8 mouse cellular contexts compared by ENCODE assay signal in the genomic region with DNA sequence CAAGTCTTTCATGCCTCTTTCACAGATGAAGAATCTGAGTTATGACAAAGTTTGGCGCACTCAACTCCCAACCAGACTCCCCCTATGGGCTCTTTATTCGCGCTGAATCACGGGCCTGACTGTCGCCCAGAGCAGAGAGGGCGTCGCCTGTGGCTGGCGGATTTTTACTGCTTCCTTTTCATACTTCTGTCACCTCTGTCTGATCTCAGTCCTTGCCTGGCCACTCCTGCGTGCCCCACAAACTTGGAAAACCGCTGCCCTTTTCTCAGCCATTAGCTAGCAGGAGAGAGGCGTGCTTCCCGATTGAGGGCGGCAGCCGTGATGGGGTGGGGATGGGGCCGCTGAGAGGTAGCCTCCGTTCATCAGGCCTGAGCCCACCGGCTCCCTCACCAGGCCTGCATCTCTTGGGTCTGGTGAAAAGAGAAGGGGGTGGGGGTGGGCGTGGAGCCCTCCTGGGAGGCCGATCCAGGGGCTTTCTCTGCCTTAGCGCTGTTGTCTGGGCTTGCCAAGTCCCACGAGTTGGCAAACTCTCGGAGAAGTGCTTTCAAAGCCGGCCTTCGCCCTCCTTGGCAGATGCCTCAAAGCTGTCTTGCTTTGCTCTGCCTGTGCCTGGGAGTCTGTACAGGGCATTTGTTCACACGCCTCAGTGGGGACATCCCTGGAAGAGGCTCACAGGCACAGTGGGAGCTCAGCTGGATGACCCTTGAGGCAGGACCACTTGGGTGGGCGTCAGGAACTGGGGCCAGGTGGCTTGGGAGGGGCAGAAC.
DNase-seq lines count a peak whose midpoint lies in the region; ATAC-seq lines count a peak whose summit lies in the region.

No protein-coding gene starts in this region.

- H3K4me3 ChIP-seq in forebrain, embryonic 16.5 days (replicated peaks; ENCODE audit: low read length): peak overlapping the region; percentile 34
- no peak overlapping the region; the same call in 1 of the 2 replicates for H3K4me3 ChIP-seq in liver, embryonic 16.5 days (ENCODE audit: low read depth, low read length)
- no peak overlapping the region for H3K4me3 ChIP-seq in neural tube, embryonic 14.5 days (ENCODE audit: low read depth, low read length)

- intact Hi-C loops in heart, postnatal 36 days (cut with DNase I): loop anchor here (5.0 to 10.0 kb wide), 3 partner anchors 54 to 553 kb away; no protein-coding TSS in a partner anchor

- H3K4me1 ChIP-seq in forebrain, embryonic 16.5 days (replicated peaks; ENCODE audit: control insufficient read depth, insufficient read depth, low read length): peaks cover 3% of the 10 kb centered on the region
- no peaks in the 10 kb centered on the region; the same call in none of the 2 replicates for H3K4me1 ChIP-seq in liver, embryonic 16.5 days (ENCODE audit: control insufficient read depth, low read depth, low read length)
- H3K4me1 ChIP-seq in neural tube, embryonic 14.5 days (ENCODE audit: control insufficient read depth, insufficient read depth, low read length): peaks cover 7% of the 10 kb centered on the region; the same call in 1 of the 2 replicates

- peak overlapping the region; percentile 43 for H3K9ac ChIP-seq in forebrain, embryonic 16.5 days (replicated peaks; ENCODE audit: low read depth, low read length)
- H3K9ac ChIP-seq in liver, embryonic 16.5 days (ENCODE audit: low read depth, low read length): peak overlapping the region; percentile 4; the same call in 1 of the 2 replicates
- H3K9ac ChIP-seq in neural tube, embryonic 14.5 days (replicated peaks; ENCODE audit: low read depth, low read length): no peak overlapping the region

- peak; percentile 87 for ATAC-seq in forebrain, embryonic 16.5 days
- ATAC-seq in liver, embryonic 16.5 days (ENCODE audit: low read depth): no peak
- ATAC-seq in neural tube, embryonic 14.5 days (ENCODE audit: low read depth): peak; percentile 91

- peak; percentile 79 for DNase-seq in 3134 (ENCODE audit: extremely low read depth, insufficient read length, low spot score)
- peak; percentile 80 for DNase-seq in adrenal gland, postnatal 10 days
- peak; percentile 52 to 71 for DNase-seq in heart, postnatal 36 days
- peak; percentile 36 for DNase-seq in large intestine, adult 2 months (ENCODE audit: low read depth, low spot score)
- DNase-seq in thymus, adult 18-20 months: peak; percentile 26 to 44

- no peaks in the 10 kb centered on the region for H3K9me3 ChIP-seq in forebrain, embryonic 16.5 days (ENCODE audit: control insufficient read depth, low read length)
- H3K9me3 ChIP-seq in liver, embryonic 16.5 days (replicated peaks; ENCODE audit: control insufficient read depth, low read length): no peaks in the 10 kb centered on the region
- no peaks in the 10 kb centered on the region for H3K9me3 ChIP-seq in neural tube, embryonic 14.5 days (ENCODE audit: control insufficient read depth, low read length)

- WGBS in forebrain, embryonic 16.5 days: under 1% methylated on average over 26 of the region's 26 CpGs
- 2% methylated on average over 26 of the region's 26 CpGs for WGBS in large intestine, adult 2 months
- WGBS in liver, embryonic 16.5 days (ENCODE audit: insufficient replicate concordance): 4% methylated on average over 26 of the region's 26 CpGs
- WGBS in neural tube, embryonic 14.5 days: 2% methylated on average over 26 of the region's 26 CpGs

- no peak overlapping the region for H3K27ac ChIP-seq in forebrain, embryonic 16.5 days (ENCODE audit: low read length)
- H3K27ac ChIP-seq in liver, embryonic 16.5 days (ENCODE audit: low read length): no peak overlapping the region
- no peak overlapping the region for H3K27ac ChIP-seq in neural tube, embryonic 14.5 days (ENCODE audit: low read depth, low read length)

- H3K27me3 ChIP-seq in forebrain, embryonic 16.5 days (replicated peaks; ENCODE audit: control insufficient read depth, insufficient read depth, low read length): 0 out of 2 replicates have a peak, but pooled peaks cover 2% of the 10 kb centered on the region
- no peaks in the 10 kb centered on the region for H3K27me3 ChIP-seq in liver, embryonic 16.5 days (ENCODE audit: control insufficient read depth, insufficient read depth, low read depth, low read length)
- H3K27me3 ChIP-seq in neural tube, embryonic 14.5 days (ENCODE audit: control insufficient read depth, insufficient read depth, low read length): peaks cover 3% of the 10 kb centered on the region; the same call in 1 of the 2 replicates

- no peaks in the 10 kb centered on the region for H3K36me3 ChIP-seq in forebrain, embryonic 16.5 days (ENCODE audit: control insufficient read depth, insufficient read depth)
- H3K36me3 ChIP-seq in liver, embryonic 16.5 days (ENCODE audit: control insufficient read depth, insufficient read depth): no peaks in the 10 kb centered on the region
- no peaks in the 10 kb centered on the region for H3K36me3 ChIP-seq in neural tube, embryonic 14.5 days (ENCODE audit: control insufficient read depth, insufficient read depth, low read length)

- H3K4me2 ChIP-seq in forebrain, embryonic 16.5 days (ENCODE audit: low read length): peak overlapping the region; percentile 61
- peak overlapping the region; percentile 44; the same call in 1 of the 2 replicates for H3K4me2 ChIP-seq in liver, embryonic 16.5 days (ENCODE audit: low read depth, low read length)
- peak overlapping the region; percentile 44 for H3K4me2 ChIP-seq in neural tube, embryonic 14.5 days (ENCODE audit: low read depth, low read length)
